Mouse (Mus musculus): Measurements from ENCODE around the gene Nlgn2. TPM values are rescaled to one million over a fixed set of nuclear protein-coding genes. Genes with fewer than 3 reads are reported as not detected.

Nlgn2 gene
- polyA plus RNA-seq, 1 experiment from 2014 or later = 11.4 TPM

DNA sequence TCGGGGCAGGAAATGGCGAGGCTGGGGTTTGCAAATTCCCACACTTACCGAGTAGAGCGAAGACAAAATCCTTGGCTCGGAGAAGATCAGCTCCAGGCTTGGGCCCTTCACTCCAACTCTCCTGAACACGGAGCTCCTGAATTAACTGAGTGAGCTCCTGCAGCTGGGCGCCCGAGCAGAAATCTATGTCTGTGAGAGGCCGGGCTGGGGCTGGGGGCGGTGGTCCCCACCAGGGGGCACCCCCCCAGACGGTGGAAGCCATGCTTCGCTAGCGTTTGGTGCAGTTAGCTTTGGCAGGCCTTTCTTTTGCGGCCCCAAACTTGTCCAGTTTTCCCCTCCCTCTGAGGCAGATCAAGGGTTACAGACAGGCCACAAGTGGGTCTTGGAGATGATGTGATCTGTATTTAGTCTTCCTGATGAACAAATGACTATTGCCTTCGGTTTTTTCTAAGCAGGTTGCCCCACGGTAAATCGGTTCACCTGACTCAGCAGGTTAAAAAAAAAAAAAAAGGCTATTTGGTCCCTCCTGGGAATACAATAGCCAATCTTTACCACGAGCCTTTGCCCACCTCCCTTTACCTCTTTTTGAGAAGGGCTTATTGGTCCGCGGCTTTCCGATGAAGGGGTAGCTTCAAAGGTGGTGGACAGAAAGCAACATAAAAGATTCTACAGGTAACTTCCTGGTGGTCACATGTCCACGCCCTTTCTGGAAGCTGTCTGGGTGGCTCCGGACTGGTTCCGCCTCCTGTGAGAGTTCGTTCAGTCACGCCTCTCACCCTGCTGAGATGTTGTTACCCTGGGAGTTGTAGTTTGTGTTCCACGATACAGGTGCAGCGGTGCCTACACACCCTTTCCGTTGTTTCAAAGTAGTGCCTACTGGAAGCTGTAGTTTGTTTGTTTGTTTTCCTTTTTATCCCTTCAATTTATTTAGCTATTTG, 32.3 kb downstream of the Nlgn2 start, which contains the start of gene Tmem102:
Gene Tmem102, minus strand, starts transcription at position 653 of the 938 bp plus-strand sequence.
- Histone ChIP-seq H3K27ac (ENCODE audit: low read depth, low read length) (no peak within 1 kb of the TSS), H3K36me3 (ENCODE audit: control insufficient read depth, insufficient read depth, low read length) (no peaks in the 10 kb centered on the region), H3K4me3 (ENCODE audit: low read depth, low read length) (peak within 1 kb of the TSS; percentile 1; the same call in 1 of the 2 replicates), H3K4me2 (ENCODE audit: low read depth) (peak within 1 kb of the TSS; percentile 89), H3K9ac (ENCODE audit: low read length) (no peak within 1 kb of the TSS), H3K4me1 (ENCODE audit: control insufficient read depth, insufficient read depth, low read length) (peaks cover 22% of the 10 kb centered on the region), H3K27me3 (ENCODE audit: control insufficient read depth, insufficient read depth, low read length) (peaks cover 53% of the 10 kb centered on the region), H3K9me3 (ENCODE audit: control insufficient read depth, low read length) (no peaks in the 10 kb centered on the region)
- DNase-seq (ENCODE audit: low spot score) (no peak), ATAC-seq (ENCODE audit: insufficient read depth, low FRiP score, low TSS enrichment) (no peak)
- WGBS = 6% methylated on average over 29 of the region's 29 CpGs

GRCm38 (mm10) chr11:69804652-69804940, 33.0 kb downstream of the Nlgn2 start:
- no peak overlapping the region for H3K27ac ChIP-seq (ENCODE audit: low read depth, low read length)
- H3K4me1 ChIP-seq (ENCODE audit: control insufficient read depth, insufficient read depth, low read length) = peaks cover 28% of the 10 kb centered on the region
- 4% methylated on average over 12 of the region's 12 CpGs for WGBS
- H3K4me3 ChIP-seq (ENCODE audit: low read depth, low read length) = no peak overlapping the region; the same call in 1 of the 2 replicates
- H3K9me3 ChIP-seq (ENCODE audit: control insufficient read depth, low read length) = no peaks in the 10 kb centered on the region
- DNase-seq (ENCODE audit: low spot score) = no peak
- peaks cover 53% of the 10 kb centered on the region for H3K27me3 ChIP-seq (ENCODE audit: control insufficient read depth, insufficient read depth, low read length)
- no peak for ATAC-seq (ENCODE audit: insufficient read depth, low FRiP score, low TSS enrichment)
- H3K36me3 ChIP-seq (ENCODE audit: control insufficient read depth, insufficient read depth, low read length) = no peaks in the 10 kb centered on the region
- peak overlapping the region; percentile 89 for H3K4me2 ChIP-seq (ENCODE audit: low read depth)
- H3K9ac ChIP-seq (ENCODE audit: low read length) = no peak overlapping the region

DNA sequence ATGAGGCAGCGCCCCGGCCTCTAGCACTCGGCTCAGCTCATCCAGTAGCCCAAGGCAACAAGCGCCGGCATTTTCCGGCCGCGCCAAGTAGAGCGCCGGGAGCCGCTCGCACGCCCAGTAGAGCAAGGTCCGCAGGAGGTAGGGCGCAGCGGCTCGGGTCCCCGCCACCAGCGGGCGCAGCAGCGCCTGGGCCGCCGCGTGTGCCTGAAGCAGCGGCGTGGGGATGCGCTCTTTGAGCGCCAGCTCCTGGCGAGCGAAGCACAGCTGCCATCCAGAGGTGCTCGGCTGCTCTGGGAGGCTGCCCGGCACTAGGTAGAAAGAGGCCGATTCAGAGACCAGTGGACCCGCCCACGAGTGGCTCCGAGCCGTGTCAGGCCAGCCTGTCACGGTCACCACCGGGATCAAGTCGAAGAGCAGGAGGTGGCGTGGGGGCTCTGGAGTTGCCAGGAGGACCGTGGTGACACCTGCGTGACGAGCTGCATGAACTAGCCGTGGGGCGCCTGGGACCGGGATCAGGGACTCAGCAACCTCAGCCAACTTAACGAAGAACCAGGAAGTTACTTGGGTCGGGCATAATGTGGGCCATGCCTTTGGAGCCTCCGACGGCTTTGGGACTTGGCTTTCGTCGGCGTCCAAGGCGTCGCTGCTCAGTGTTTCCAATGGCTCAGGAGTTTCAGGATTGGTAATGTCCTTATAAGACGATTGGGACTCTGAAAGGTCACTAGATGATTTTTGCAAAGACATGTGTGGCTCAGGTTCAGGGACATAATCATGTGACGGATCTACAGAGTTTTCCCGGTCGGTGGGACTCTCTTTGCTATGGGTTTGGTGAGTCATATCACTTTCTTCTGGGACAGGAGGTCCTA, 33.6 kb downstream of the Nlgn2 start:
- peak; percentile 85 for DNase-seq (ENCODE audit: low spot score)
- peak overlapping the region; percentile 19 for H3K9ac ChIP-seq (ENCODE audit: low read length)
- H3K4me2 ChIP-seq (ENCODE audit: low read depth) = peak overlapping the region; percentile 89
- peak overlapping the region; percentile 32 for H3K4me3 ChIP-seq (ENCODE audit: low read depth, low read length)
- no peak overlapping the region for H3K27ac ChIP-seq (ENCODE audit: low read depth, low read length)
- no peak for ATAC-seq (ENCODE audit: insufficient read depth, low FRiP score, low TSS enrichment)
- WGBS = under 1% methylated on average over 60 of the region's 60 CpGs
- peaks cover 54% of the 10 kb centered on the region for H3K27me3 ChIP-seq (ENCODE audit: control insufficient read depth, insufficient read depth, low read length)
- no peaks in the 10 kb centered on the region for H3K36me3 ChIP-seq (ENCODE audit: control insufficient read depth, insufficient read depth, low read length)
- H3K9me3 ChIP-seq (ENCODE audit: control insufficient read depth, low read length) = no peaks in the 10 kb centered on the region
- peaks cover 30% of the 10 kb centered on the region for H3K4me1 ChIP-seq (ENCODE audit: control insufficient read depth, insufficient read depth, low read length)

DNA sequence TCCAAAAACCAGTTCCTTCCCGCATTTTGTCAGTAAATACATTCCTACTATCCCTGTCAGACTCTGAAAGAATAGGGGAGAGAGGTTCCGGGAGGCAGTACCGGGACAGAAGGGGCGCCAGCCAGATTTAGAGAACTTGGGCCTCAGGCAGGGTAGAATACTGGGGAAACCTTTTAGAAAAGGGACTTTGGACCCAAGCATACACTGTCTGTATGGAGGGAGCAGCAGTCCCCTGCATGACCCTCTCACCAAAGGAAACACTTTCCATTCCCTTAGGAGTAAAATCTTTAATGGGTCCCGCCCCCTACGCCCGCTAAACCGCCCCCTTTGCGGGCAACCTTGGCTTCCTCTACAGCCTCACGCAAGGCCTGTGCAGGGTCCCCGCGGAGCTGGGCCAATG, 34.3 kb downstream of the Nlgn2 start:
- H3K9me3 ChIP-seq (ENCODE audit: control insufficient read depth, low read length) = no peaks in the 10 kb centered on the region
- DNase-seq (ENCODE audit: low spot score) = no peak
- no peak overlapping the region for H3K27ac ChIP-seq (ENCODE audit: low read depth, low read length)
- no peak for ATAC-seq (ENCODE audit: insufficient read depth, low FRiP score, low TSS enrichment)
- WGBS = 2% methylated on average over 12 of the region's 12 CpGs
- peaks cover 30% of the 10 kb centered on the region for H3K4me1 ChIP-seq (ENCODE audit: control insufficient read depth, insufficient read depth, low read length)
- no peaks in the 10 kb centered on the region for H3K36me3 ChIP-seq (ENCODE audit: control insufficient read depth, insufficient read depth, low read length)
- H3K27me3 ChIP-seq (ENCODE audit: control insufficient read depth, insufficient read depth, low read length) = peaks cover 55% of the 10 kb centered on the region
- peak overlapping the region; percentile 89 for H3K4me2 ChIP-seq (ENCODE audit: low read depth)
- H3K9ac ChIP-seq (ENCODE audit: low read length) = peak overlapping the region; percentile 19
- peak overlapping the region; percentile 32 for H3K4me3 ChIP-seq (ENCODE audit: low read depth, low read length)

- Histone ChIP-seq H3K9ac (ENCODE audit: low read length) (peak overlapping the region; percentile 61), H3K4me1 (ENCODE audit: control insufficient read depth, insufficient read depth, low read length) (peaks cover 30% of the 10 kb centered on the region), H3K27me3 (ENCODE audit: control insufficient read depth, insufficient read depth, low read length) (peaks cover 55% of the 10 kb centered on the region), H3K4me2 (ENCODE audit: low read depth) (peak overlapping the region; percentile 89), H3K4me3 (ENCODE audit: low read depth, low read length) (peak overlapping the region; percentile 52), H3K9me3 (ENCODE audit: control insufficient read depth, low read length) (no peaks in the 10 kb centered on the region), H3K36me3 (ENCODE audit: control insufficient read depth, insufficient read depth, low read length) (no peaks in the 10 kb centered on the region), H3K27ac (ENCODE audit: low read depth, low read length) (no peak overlapping the region)
- ATAC-seq (ENCODE audit: insufficient read depth, low FRiP score, low TSS enrichment) = no peak
- under 1% methylated on average over 28 of the region's 33 CpGs for WGBS
- DNase-seq (ENCODE audit: low spot score) = peak; percentile 78
Measured at GRCm38 (mm10) chr11:69802648-69803105, 34.9 kb downstream of the Nlgn2 start.

GRCm38 (mm10) chr11:69801379-69801977, 36.1 kb downstream of the Nlgn2 start, which contains the start of gene Fgf11:
Fgf11 (minus strand) TSS chr11:69801857.
- peak within 1 kb of the TSS; percentile 73 for H3K9ac ChIP-seq (ENCODE audit: low read length)
- no peaks in the 10 kb centered on the region for H3K9me3 ChIP-seq (ENCODE audit: control insufficient read depth, low read length)
- H3K27me3 ChIP-seq (ENCODE audit: control insufficient read depth, insufficient read depth, low read length) = peaks cover 55% of the 10 kb centered on the region
- WGBS = 2% methylated on average over 33 of the region's 33 CpGs
- H3K4me2 ChIP-seq (ENCODE audit: low read depth) = peak within 1 kb of the TSS; percentile 89
- H3K27ac ChIP-seq (ENCODE audit: low read depth, low read length) = peak within 1 kb of the TSS; percentile 83
- H3K4me3 ChIP-seq (ENCODE audit: low read depth, low read length) = peak within 1 kb of the TSS; percentile 52
- ATAC-seq (ENCODE audit: insufficient read depth, low FRiP score, low TSS enrichment) (no peak), DNase-seq (ENCODE audit: low spot score) (no peak)
- peaks cover 30% of the 10 kb centered on the region for H3K4me1 ChIP-seq (ENCODE audit: control insufficient read depth, insufficient read depth, low read length)
- H3K36me3 ChIP-seq (ENCODE audit: control insufficient read depth, insufficient read depth, low read length) = no peaks in the 10 kb centered on the region

DNA sequence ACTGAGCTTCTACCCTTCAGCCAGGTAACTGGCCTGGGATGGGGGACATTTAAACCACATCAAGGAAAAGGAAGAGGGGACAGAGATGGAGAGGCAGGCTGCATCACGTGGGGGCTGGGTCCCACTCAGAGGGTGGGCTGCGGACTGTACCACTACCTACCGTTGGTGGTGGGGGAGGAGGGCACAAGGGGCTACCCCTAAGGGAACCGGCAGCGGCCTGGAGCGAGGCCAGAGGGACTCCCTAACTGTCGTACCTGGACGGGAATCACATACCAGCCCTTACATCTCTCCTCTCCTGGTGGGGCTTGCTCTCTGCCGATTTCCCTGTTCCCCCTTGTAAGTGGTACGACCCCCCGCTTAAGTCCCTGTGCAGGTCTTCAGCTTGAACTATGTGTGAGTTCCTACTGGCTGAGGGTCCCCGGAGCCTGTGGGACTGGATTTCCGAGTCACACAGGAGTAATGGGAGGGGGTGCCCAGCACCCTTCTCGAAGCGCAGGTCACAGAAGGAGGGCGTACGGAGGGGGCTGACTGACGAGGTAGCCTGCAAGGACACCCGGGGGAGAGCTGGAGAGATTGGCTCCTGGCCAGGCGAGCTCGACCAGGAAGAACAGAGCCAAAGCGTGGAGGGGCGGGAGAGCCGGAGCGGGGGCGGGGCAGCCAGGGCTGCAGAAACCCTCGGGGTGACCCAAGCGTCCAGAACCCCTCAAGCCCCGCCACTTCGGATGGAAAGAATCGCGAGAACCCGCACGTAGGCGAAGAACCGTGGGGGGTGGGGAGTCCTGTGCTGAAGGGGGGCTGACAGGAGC, 37.0 kb downstream of the Nlgn2 start:
- Histone ChIP-seq H3K27me3 (ENCODE audit: control insufficient read depth, insufficient read depth, low read length) (peaks cover 55% of the 10 kb centered on the region), H3K4me1 (ENCODE audit: control insufficient read depth, insufficient read depth, low read length) (peaks cover 33% of the 10 kb centered on the region)

GRCm38 (mm10) chr11:69800138-69800391, 37.5 kb downstream of the Nlgn2 start:
- Histone ChIP-seq H3K27ac (ENCODE audit: low read depth, low read length) (peak overlapping the region; percentile 83), H3K9ac (ENCODE audit: low read length) (peak overlapping the region; percentile 73), H3K9me3 (ENCODE audit: control insufficient read depth, low read length) (no peaks in the 10 kb centered on the region), H3K4me3 (ENCODE audit: low read depth, low read length) (peak overlapping the region; percentile 52), H3K4me1 (ENCODE audit: control insufficient read depth, insufficient read depth, low read length) (peaks cover 33% of the 10 kb centered on the region), H3K27me3 (ENCODE audit: control insufficient read depth, insufficient read depth, low read length) (peaks cover 50% of the 10 kb centered on the region), H3K4me2 (ENCODE audit: low read depth) (peak overlapping the region; percentile 89), H3K36me3 (ENCODE audit: control insufficient read depth, insufficient read depth, low read length) (no peaks in the 10 kb centered on the region)
- ATAC-seq (ENCODE audit: insufficient read depth, low FRiP score, low TSS enrichment) = peak; percentile 38
- no peak for DNase-seq (ENCODE audit: low spot score)
- WGBS = under 1% methylated on average over 10 of the region's 11 CpGs

More for the DNA sequence above, 37.0 kb downstream of the Nlgn2 start:
- ATAC-seq (ENCODE audit: insufficient read depth, low FRiP score, low TSS enrichment) (peak; percentile 66), DNase-seq (ENCODE audit: low spot score) (peak; percentile 89)
- peak overlapping the region; percentile 89 for H3K4me2 ChIP-seq (ENCODE audit: low read depth)
- H3K36me3 ChIP-seq (ENCODE audit: control insufficient read depth, insufficient read depth, low read length) = no peaks in the 10 kb centered on the region
- H3K27ac ChIP-seq (ENCODE audit: low read depth, low read length) = peak overlapping the region; percentile 83
- H3K9ac ChIP-seq (ENCODE audit: low read length) = peak overlapping the region; percentile 73
- WGBS = under 1% methylated on average over 36 of the region's 36 CpGs
- peak overlapping the region; percentile 52 for H3K4me3 ChIP-seq (ENCODE audit: low read depth, low read length)
- no peaks in the 10 kb centered on the region for H3K9me3 ChIP-seq (ENCODE audit: control insufficient read depth, low read length)
